Mouse (Mus musculus): ENCODE results near the gene Tril.

DNA sequence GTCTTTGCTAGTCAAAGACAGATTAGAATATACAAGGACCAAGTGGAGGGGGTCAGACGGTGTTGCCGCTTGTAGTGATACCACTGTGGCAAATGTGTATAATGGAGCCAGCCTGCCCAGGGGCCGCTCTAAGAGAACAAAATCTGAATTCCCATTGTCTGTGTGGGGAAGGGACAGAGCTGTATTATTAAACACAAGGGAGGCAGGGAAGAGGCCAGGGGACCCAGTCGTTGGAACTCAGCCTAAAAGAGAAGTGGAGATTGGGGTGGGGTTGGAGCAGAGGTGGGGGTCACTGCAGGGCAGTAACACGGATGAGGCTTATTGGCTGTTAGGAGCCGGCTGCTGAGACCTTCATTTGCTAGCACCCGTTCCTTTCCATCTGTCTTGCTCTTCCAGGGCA, 41.1 kb downstream of the Tril start:
- no peak for TF ChIP-seq CTCF (IDR thresholded peaks at IDR 0.05; ENCODE audit: control insufficient read depth, insufficient read depth, low read length)
- no peak for TF ChIP-seq POLR2A (IDR thresholded peaks at IDR 0.05; ENCODE audit: borderline replicate concordance, control insufficient read depth, low read depth, low read length)

All from bone marrow, adult 2 months (tissue).